Mouse (Mus musculus) G1E (cell line): ENCODE measurements around the gene Socs7.

Experiments
- CTCF ChIP-seq: IDR thresholded peaks from 2 replicates; pipeline ENCODE4 v1.5.1; 2012; ENCODE audit warnings: low read depth, low read length, inconsistent platforms, mixed read lengths
- GATA1 ChIP-seq: IDR thresholded peaks from 2 replicates; pipeline ENCODE4 v1.6.1; 2012; ENCODE audit warnings: borderline replicate concordance, low read length, inconsistent platforms, mixed read lengths

GRCm38 (mm10) chr11:97419540-97419900, 57.2 kb downstream of the Socs7 start:
- TF ChIP-seq GATA1 (no peak), CTCF (no peak)
